In the genomic region with DNA sequence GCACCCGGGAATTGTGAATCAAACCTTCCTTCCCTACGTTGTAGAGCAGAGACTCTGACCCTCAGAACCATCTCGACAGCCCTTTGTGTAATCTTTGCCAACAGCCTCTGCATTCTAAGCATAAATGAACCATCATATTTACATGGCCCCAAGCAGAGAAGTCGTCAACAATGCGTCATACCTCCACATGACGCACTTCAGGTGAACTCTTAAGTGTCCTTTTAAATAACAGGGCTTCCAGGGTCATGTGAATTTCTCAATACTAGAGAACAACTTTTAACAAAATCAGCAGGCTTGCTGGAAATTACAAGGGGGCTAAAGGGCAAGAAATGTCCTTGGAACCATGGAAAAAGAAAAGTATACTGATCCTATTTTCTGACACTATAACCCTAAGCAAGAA, we compare ENCODE assay signal across 22 mouse cellular contexts. TPM values are rescaled to one million over a fixed set of nuclear protein-coding genes. Genes with fewer than 3 reads are reported as not detected.
A peak's percentile ranks its signal among the peaks of the same experiment; 100 is the strongest.
DNase-seq lines count a peak whose midpoint lies in the region; ATAC-seq and TF ChIP-seq lines count a peak whose summit lies in the region.
"Had no signal": no experiment of that assay in that cellular context is flagged by ENCODE, and none has a peak within 500 bp of the region (broad histone marks: within the 10 kb centered on the region; RNA-seq: fewer than 3 reads in every experiment).

No protein-coding gene starts in this region.

- TF ChIP-seq POLR2A in liver, adult 2 months (IDR thresholded peaks at IDR 0.05; ENCODE audit: extremely low read depth, insufficient read depth, low read length): no peak

- WGBS in embryonic facial prominence, embryonic 13.5 days: 89% methylated on average over 6 of the region's 6 CpGs
- WGBS in embryonic facial prominence, embryonic 10.5 days: 91% methylated on average over 6 of the region's 6 CpGs
- WGBS in heart, embryonic 15.5 days: 83% methylated on average over 6 of the region's 6 CpGs
- WGBS in heart, embryonic 11.5 days (ENCODE audit: insufficient replicate concordance): 91% methylated on average over 6 of the region's 6 CpGs
- WGBS in liver, adult 2 months: 30% methylated on average over 6 of the region's 6 CpGs
- WGBS in liver, embryonic 11.5 days: 88% methylated on average over 6 of the region's 6 CpGs

- H3K79me2 ChIP-seq in liver, adult 2 months (ENCODE audit: control insufficient read depth, insufficient read depth, low read length): peaks cover 23% of the 10 kb centered on the region; the same call in 1 of the 2 replicates

- H3K36me3 ChIP-seq in embryonic facial prominence, embryonic 13.5 days: peaks cover 14% of the 10 kb centered on the region
- peaks cover 16% of the 10 kb centered on the region for H3K36me3 ChIP-seq in embryonic facial prominence, embryonic 10.5 days (replicated peaks)
- H3K36me3 ChIP-seq in heart, embryonic 15.5 days: peaks cover 10% of the 10 kb centered on the region
- no peaks in the 10 kb centered on the region for H3K36me3 ChIP-seq in heart, embryonic 11.5 days (ENCODE audit: control insufficient read depth, insufficient read depth, low read length)
- peaks cover 15% of the 10 kb centered on the region for H3K36me3 ChIP-seq in liver, adult 2 months (ENCODE audit: control insufficient read depth, insufficient read depth, low read length)
- peaks cover 6% of the 10 kb centered on the region; the same call in 1 of the 2 replicates for H3K36me3 ChIP-seq in liver, embryonic 11.5 days (ENCODE audit: control insufficient read depth, insufficient read depth, low read length)
- H3K36me3 ChIP-seq in megakaryocyte, embryonic 14.5 days (replicated peaks; ENCODE audit: low read length): peaks cover 26% of the 10 kb centered on the region

- H3K4me2 ChIP-seq in embryonic facial prominence, embryonic 13.5 days: peak overlapping the region; percentile 74; the same call in 1 of the 2 replicates
- peak overlapping the region; percentile 63 for H3K4me2 ChIP-seq in heart, embryonic 15.5 days
- H3K4me2 ChIP-seq in heart, embryonic 11.5 days: no peak overlapping the region
- no peak overlapping the region for H3K4me2 ChIP-seq in liver, embryonic 11.5 days

- H3K4me3 ChIP-seq in embryonic facial prominence, embryonic 13.5 days: no peak overlapping the region
- H3K4me3 ChIP-seq in embryonic facial prominence, embryonic 10.5 days: no peak overlapping the region
- H3K4me3 ChIP-seq in heart, embryonic 15.5 days: no peak overlapping the region
- no peak overlapping the region for H3K4me3 ChIP-seq in heart, embryonic 11.5 days (ENCODE audit: low read depth, low read length)
- H3K4me3 ChIP-seq in liver, adult 2 months (ENCODE audit: insufficient read depth, low read depth, low read length): peak overlapping the region; percentile 31
- H3K4me3 ChIP-seq in liver, embryonic 11.5 days (ENCODE audit: low read depth, low read length): no peak overlapping the region
- H3K4me3 ChIP-seq in megakaryocyte, embryonic 14.5 days (replicated peaks): peak overlapping the region; percentile 65

- H3K27me3 ChIP-seq in embryonic facial prominence, embryonic 13.5 days: no peaks in the 10 kb centered on the region
- no peaks in the 10 kb centered on the region for H3K27me3 ChIP-seq in embryonic facial prominence, embryonic 10.5 days (replicated peaks; ENCODE audit: low read depth, poor library complexity, severe bottlenecking)
- H3K27me3 ChIP-seq in heart, embryonic 15.5 days: no peaks in the 10 kb centered on the region
- H3K27me3 ChIP-seq in heart, embryonic 11.5 days (ENCODE audit: control insufficient read depth, insufficient read depth, low read length): no peaks in the 10 kb centered on the region
- H3K27me3 ChIP-seq in liver, adult 2 months (ENCODE audit: control insufficient read depth, insufficient read depth, low read length): no peaks in the 10 kb centered on the region
- no peaks in the 10 kb centered on the region for H3K27me3 ChIP-seq in liver, embryonic 11.5 days (replicated peaks; ENCODE audit: control insufficient read depth, insufficient read depth, low read length)
- H3K27me3 ChIP-seq in megakaryocyte, embryonic 14.5 days (replicated peaks): no peaks in the 10 kb centered on the region
- H3K27me3 ChIP-seq: forebrain, embryonic 13.5 days; hindbrain, embryonic 12.5 days had no signal

- no peak for DNase-seq in embryonic facial prominence, embryonic 10.5 days (ENCODE audit: low spot score)
- DNase-seq in liver, adult 2 months (ENCODE audit: extremely low read depth, low read depth, low spot score): peak; percentile 89
- no peak for DNase-seq in liver, embryonic 11.5 days (ENCODE audit: low spot score)
- DNase-seq: adrenal gland, postnatal 10 days; B cell, adult 2 months; cerebellum, adult 11-12 months; cerebellum, postnatal 25 days; gastrocnemius, adult 2 months; gastrocnemius, postnatal 25 days; heart, postnatal 36 days had no signal

- no peaks in the 10 kb centered on the region for H3K9me3 ChIP-seq in embryonic facial prominence, embryonic 13.5 days
- no peaks in the 10 kb centered on the region for H3K9me3 ChIP-seq in embryonic facial prominence, embryonic 10.5 days
- H3K9me3 ChIP-seq in heart, embryonic 15.5 days (replicated peaks): no peaks in the 10 kb centered on the region
- no peaks in the 10 kb centered on the region for H3K9me3 ChIP-seq in heart, embryonic 11.5 days (replicated peaks; ENCODE audit: control insufficient read depth, low read length)
- no peaks in the 10 kb centered on the region for H3K9me3 ChIP-seq in liver, embryonic 11.5 days (ENCODE audit: control insufficient read depth, low read length)
- H3K9me3 ChIP-seq in megakaryocyte, embryonic 14.5 days: no peaks in the 10 kb centered on the region
- H3K9me3 ChIP-seq: forebrain, embryonic 13.5 days; G1E; heart, embryonic 10.5 days; hindbrain, embryonic 12.5 days had no signal

- no peak for TF ChIP-seq CTCF in liver, adult 2 months (IDR thresholded peaks at IDR 0.05; ENCODE audit: low read depth, low read length)

- peaks cover 12% of the 10 kb centered on the region for H3K4me1 ChIP-seq in embryonic facial prominence, embryonic 13.5 days
- H3K4me1 ChIP-seq in embryonic facial prominence, embryonic 10.5 days: peaks cover 15% of the 10 kb centered on the region
- H3K4me1 ChIP-seq in heart, embryonic 15.5 days (replicated peaks): peaks cover 20% of the 10 kb centered on the region
- peaks cover 9% of the 10 kb centered on the region for H3K4me1 ChIP-seq in heart, embryonic 11.5 days (ENCODE audit: control insufficient read depth, insufficient read depth, low read length)
- peaks cover 6% of the 10 kb centered on the region for H3K4me1 ChIP-seq in liver, adult 2 months (ENCODE audit: control insufficient read depth, insufficient read depth, low read length)
- H3K4me1 ChIP-seq in liver, embryonic 11.5 days (replicated peaks; ENCODE audit: control insufficient read depth, insufficient read depth, low read length): peaks cover 7% of the 10 kb centered on the region
- peaks cover 61% of the 10 kb centered on the region for H3K4me1 ChIP-seq in megakaryocyte, embryonic 14.5 days

- H3K27ac ChIP-seq in embryonic facial prominence, embryonic 13.5 days: no peak overlapping the region
- H3K27ac ChIP-seq in embryonic facial prominence, embryonic 10.5 days (replicated peaks): no peak overlapping the region
- no peak overlapping the region for H3K27ac ChIP-seq in heart, embryonic 15.5 days
- H3K27ac ChIP-seq in heart, embryonic 11.5 days (ENCODE audit: low read depth, low read length): no peak overlapping the region
- peak overlapping the region; percentile 77 for H3K27ac ChIP-seq in liver, adult 2 months (replicated peaks; ENCODE audit: insufficient read depth, low read depth, low read length)
- H3K27ac ChIP-seq in liver, embryonic 11.5 days (ENCODE audit: low read depth, low read length): no peak overlapping the region
- H3K27ac ChIP-seq: forebrain, embryonic 13.5 days; heart, embryonic 10.5 days; hindbrain, embryonic 12.5 days had no signal

- ATAC-seq in embryonic facial prominence, embryonic 13.5 days (ENCODE audit: insufficient number of reproducible peaks, insufficient read depth, low FRiP score, low TSS enrichment, low read depth): no peak
- no peak for ATAC-seq in heart, embryonic 15.5 days (replicated peaks; ENCODE audit: insufficient number of reproducible peaks, insufficient read depth, low FRiP score, low read depth)
- no peak for ATAC-seq in heart, embryonic 11.5 days (replicated peaks; ENCODE audit: insufficient number of reproducible peaks, low FRiP score, low TSS enrichment)
- ATAC-seq in liver, embryonic 11.5 days (replicated peaks; ENCODE audit: low FRiP score): no peak
- no peak for ATAC-seq in megakaryocyte, adult 5-6 weeks (ENCODE audit: poor library complexity, severe bottlenecking)
- ATAC-seq: CD4-positive, CD25-positive, alpha-beta regulatory T cell, adult 4 months; forebrain, embryonic 13.5 days; hindbrain, embryonic 16.5 days; inflammation-experienced regulatory T-cells, adult 6 months had no signal

- H3K9ac ChIP-seq in embryonic facial prominence, embryonic 13.5 days: no peak overlapping the region
- no peak overlapping the region for H3K9ac ChIP-seq in heart, embryonic 15.5 days
- no peak overlapping the region for H3K9ac ChIP-seq in heart, embryonic 11.5 days (ENCODE audit: low read depth, low read length)
- peak overlapping the region; percentile 52 for H3K9ac ChIP-seq in liver, adult 2 months (ENCODE audit: low read depth, low read length)
- H3K9ac ChIP-seq in liver, embryonic 11.5 days (ENCODE audit: low read depth, low read length): no peak overlapping the region
- H3K9ac ChIP-seq: hindbrain, embryonic 12.5 days had no signal

RNA-seq across cellular contexts. Expression of a gene that starts 1.8 kb away (rescaled TPM):
- 100 and 111 TPM in 2 replicates for polyA plus RNA-seq in embryonic facial prominence, embryonic 13.5 days (2015; fragmentation: Nextera tagmentation; extraction: Ambion mirVana)
- polyA plus RNA-seq in embryonic facial prominence, embryonic 10.5 days (2016; fragmentation: Nextera tagmentation; extraction: Ambion mirVana): 122 and 124 TPM in 2 replicates
- 248 and 258 TPM in 2 replicates for polyA plus RNA-seq in heart, embryonic 15.5 days (2015; fragmentation: Nextera tagmentation; extraction: Ambion mirVana)
- polyA plus RNA-seq in heart, embryonic 11.5 days (2014; fragmentation: Nextera tagmentation; extraction: Ambion mirVana): 206 and 229 TPM in 2 replicates
- 162 and 208 TPM in 2 replicates for total RNA-seq in liver, adult 2 months (2014; rRNA removed)
- polyA plus RNA-seq in liver, adult 2 months (2012; rRNA removed): 58.5 and 67.7 TPM in 2 replicates
- polyA plus RNA-seq in liver, embryonic 11.5 days (2014; fragmentation: Nextera tagmentation; extraction: Ambion mirVana): 136 and 146 TPM in 2 replicates
- polyA plus RNA-seq in megakaryocyte, embryonic 14.5 days (2012; ENCODE audit: insufficient read depth, low replicate concordance): 4.6 and 10.4 TPM in 2 replicates
- total RNA-seq in megakaryocyte, adult 5-6 weeks (2015): 85.8 and 106 TPM in 2 replicates
- total RNA-seq in megakaryocyte, adult 5-6 weeks (2017): 65.9 and 70.7 TPM in 2 replicates

RNA-seq across cellular contexts. Expression of a gene that starts 3.5 kb away (rescaled TPM):
- polyA plus RNA-seq in embryonic facial prominence, embryonic 13.5 days (2015; fragmentation: Nextera tagmentation; extraction: Ambion mirVana): 0.21 and 0.22 TPM in 2 replicates
- polyA plus RNA-seq in embryonic facial prominence, embryonic 10.5 days (2016; fragmentation: Nextera tagmentation; extraction: Ambion mirVana): 0.04 TPM in 1 of 2 replicates, not detected in the other
- polyA plus RNA-seq in heart, embryonic 15.5 days (2015; fragmentation: Nextera tagmentation; extraction: Ambion mirVana): 0.20 and 0.53 TPM in 2 replicates
- polyA plus RNA-seq in heart, embryonic 11.5 days (2014; fragmentation: Nextera tagmentation; extraction: Ambion mirVana): 0.09 TPM in 1 of 2 replicates, not detected in the other
- 210 and 319 TPM in 2 replicates for total RNA-seq in liver, adult 2 months (2014; rRNA removed)
- 64.7 and 69.1 TPM in 2 replicates for polyA plus RNA-seq in liver, adult 2 months (2012; rRNA removed)
- 1.7 and 1.9 TPM in 2 replicates for polyA plus RNA-seq in liver, embryonic 11.5 days (2014; fragmentation: Nextera tagmentation; extraction: Ambion mirVana)
- polyA plus RNA-seq in megakaryocyte, embryonic 14.5 days (2012; ENCODE audit: insufficient read depth, low replicate concordance): not detected in 2 replicates
- 15.3 and 15.9 TPM in 2 replicates for total RNA-seq in megakaryocyte, adult 5-6 weeks (2015)
- total RNA-seq in megakaryocyte, adult 5-6 weeks (2017): 27.6 and 34.5 TPM in 2 replicates
- total RNA-seq: G1E had no signal
- polyA plus RNA-seq: forebrain, embryonic 13.5 days; G1E; hindbrain, embryonic 12.5 days had no signal

Comparison
In these comparisons a context has a peak if more than half of its experiments do, and no peak if none do; other contexts are left out.
1. H3K4me2 ChIP-seq: peak in embryonic facial prominence, embryonic 13.5 days (single experiment) and heart, embryonic 15.5 days (single experiment); none in heart, embryonic 11.5 days (single experiment) and liver, embryonic 11.5 days (single experiment).
2. H3K4me3 ChIP-seq: peak in liver, adult 2 months (single experiment) and megakaryocyte, embryonic 14.5 days (single experiment); none in embryonic facial prominence, embryonic 13.5 days (single experiment), embryonic facial prominence, embryonic 10.5 days (single experiment), heart, embryonic 15.5 days (single experiment), heart, embryonic 11.5 days (single experiment) and liver, embryonic 11.5 days (single experiment).
3. RNA of a gene that starts 3.5 kb away (polyA plus RNA-seq): 64.7 to 69.1 TPM in liver, adult 2 months; 1.7 to 1.9 TPM in liver, embryonic 11.5 days, 0.21 to 0.22 TPM in embryonic facial prominence, embryonic 13.5 days, 0.20 to 0.53 TPM in heart, embryonic 15.5 days, 0.09 TPM in heart, embryonic 11.5 days, 0.04 TPM in embryonic facial prominence, embryonic 10.5 days and not detected in megakaryocyte, embryonic 14.5 days; every median in the first group is over 10 times any median in the second.